Mouse (Mus musculus) midbrain, embryonic 16.5 days (tissue): ENCODE measurements at regions not wholly inside any gene's neighbourhood (a gene's known extent, or its start where the extent isn't known, plus 50 kb on each side); places are given as distances from the start of the nearest gene placed in this dataset.

Experiments used
- ATAC-seq: fragments of 200-750 bp; cut with Nextera tagmentation; 2 replicates; pipeline ENCODE4 v1.8.0; 2017; ENCODE audit warnings: moderate TSS enrichment
- H3K27ac ChIP-seq: fragments of 300-500 bp; sonication (generic); 2 replicates; pipeline ENCODE4 v1.5.1; 2014; ENCODE audit warnings: mild to moderate bottlenecking, low read length, mixed read lengths
- H3K27me3 ChIP-seq: fragments of 300-500 bp; sonication (generic); 2 replicates; pipeline ENCODE4 v1.6.1; 2014; ENCODE audit warnings: low read depth, low read length, mixed read lengths; ENCODE audit not compliant: control insufficient read depth, insufficient read depth
- H3K36me3 ChIP-seq: fragments of 300-500 bp; sonication (generic); 2 replicates; pipeline ENCODE4 v1.6.1; 2014; ENCODE audit warnings: mild to moderate bottlenecking, low read length, moderate library complexity, mixed read lengths; ENCODE audit not compliant: control insufficient read depth, insufficient read depth
- H3K4me1 ChIP-seq: fragments of 300-500 bp; sonication (generic); 2 replicates; pipeline ENCODE4 v1.6.1; 2014; ENCODE audit warnings: mild to moderate bottlenecking, low read length, mixed read lengths; ENCODE audit not compliant: control insufficient read depth, insufficient read depth
- H3K4me2 ChIP-seq: fragments of 300-500 bp; sonication (generic); 2 replicates; pipeline ENCODE4 v1.6.1; 2014; ENCODE audit warnings: mild to moderate bottlenecking, low read length, mixed read lengths
- H3K4me3 ChIP-seq: fragments of 300-500 bp; sonication (generic); 2 replicates; pipeline ENCODE4 v1.5.1; 2014; ENCODE audit warnings: low read depth, mild to moderate bottlenecking, low read length, moderate library complexity, mixed read lengths
- H3K9ac ChIP-seq: fragments of 300-500 bp; sonication (generic); 2 replicates; pipeline ENCODE4 v1.6.1; 2014; ENCODE audit warnings: low read depth, low read length, mixed read lengths
- H3K9me3 ChIP-seq: fragments of 300-500 bp; sonication (generic); replicated peaks from 2 replicates; pipeline ENCODE4 v1.6.1; 2014; ENCODE audit warnings: mild to moderate bottlenecking, low read length, mixed read lengths; ENCODE audit not compliant: control insufficient read depth, poor library complexity, severe bottlenecking
- WGBS: fragments of 180-500 bp; shearing (Covaris S2); extraction: QIAGEN DNeasy Blood & Tissue Kit; methylation state at CpG from one replicate; pipeline ENCODE4 v1.1.7; 2014; 5-methylcytosine and 5-hydroxymethylcytosine counted together

DNA sequence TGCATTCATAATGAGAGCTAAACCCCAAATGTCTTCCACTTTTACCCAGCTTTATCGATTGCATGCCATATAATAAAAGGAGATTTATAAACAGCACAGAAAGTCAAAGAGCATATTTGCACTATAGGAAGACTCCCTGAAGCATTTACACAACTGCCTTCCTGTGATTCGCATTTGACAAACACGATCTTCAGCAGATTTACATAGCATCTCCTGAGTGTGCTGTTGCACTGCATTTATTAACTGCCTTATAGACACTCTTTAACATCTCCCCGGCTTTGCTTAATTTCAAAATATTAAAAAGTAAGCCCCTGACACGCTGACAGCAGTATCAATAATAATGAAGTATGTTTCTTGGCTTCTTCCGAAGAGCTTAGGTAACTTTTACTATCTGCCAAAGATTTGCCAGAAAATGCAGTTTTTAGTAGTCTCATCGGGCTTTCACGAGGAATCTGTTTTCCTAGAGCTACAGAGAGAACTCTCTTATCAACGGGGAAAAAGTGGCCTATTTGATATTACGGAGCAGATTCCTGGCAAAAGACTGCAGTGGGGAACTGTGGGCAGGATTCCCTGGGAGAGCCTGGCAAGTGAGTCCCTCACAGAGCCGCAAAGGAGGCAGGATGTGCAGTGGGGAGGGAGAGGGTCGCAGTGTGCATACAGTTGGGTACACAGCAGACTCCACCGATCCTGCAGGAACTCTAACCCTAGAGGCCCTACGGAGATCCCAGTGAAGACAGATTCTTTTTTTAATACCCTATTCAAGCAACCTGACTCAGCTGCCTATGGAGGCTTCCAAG is 103.6 kb upstream of the 2610001J05Rik start:
- Histone ChIP-seq H3K27ac (no peak overlapping the region), H3K9ac (no peak overlapping the region), H3K4me2 (no peak overlapping the region), H3K4me3 (no peak overlapping the region), H3K4me1 (no peaks in the 10 kb centered on the region; the same call in 1 of the 2 replicates), H3K9me3 (peaks cover 4% of the 10 kb centered on the region; the same call in 1 of the 2 replicates), H3K36me3 (no peaks in the 10 kb centered on the region), H3K27me3 (no peaks in the 10 kb centered on the region)
- ATAC-seq = no peak
- 65% methylated on average over 14 of the region's 14 CpGs for WGBS

DNA sequence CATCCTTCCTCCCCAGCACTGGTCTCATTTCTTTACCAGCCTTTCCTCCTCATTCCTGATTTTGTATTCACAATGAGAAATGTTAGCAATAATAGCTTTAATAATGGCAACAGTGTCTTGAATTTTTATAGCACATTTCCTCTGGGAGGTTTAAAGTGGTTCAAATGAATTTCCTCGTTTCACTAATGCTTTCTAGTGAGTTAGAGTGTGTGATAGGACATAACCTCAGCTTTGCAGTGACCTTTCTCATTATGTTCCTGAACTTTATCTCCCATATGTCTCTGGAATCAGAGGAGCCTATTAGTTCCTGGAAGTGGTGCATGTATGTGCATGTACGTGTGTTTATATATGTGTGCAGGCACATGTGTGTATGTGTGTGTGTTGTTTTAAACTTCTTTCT is 93.2 kb upstream of the 2610001J05Rik start:
- H3K4me2 ChIP-seq = no peak overlapping the region
- no peak overlapping the region for H3K4me3 ChIP-seq
- H3K9ac ChIP-seq = no peak overlapping the region
- no peaks in the 10 kb centered on the region for H3K36me3 ChIP-seq
- 53% methylated on average over 2 of the region's 2 CpGs for WGBS
- no peaks in the 10 kb centered on the region for H3K9me3 ChIP-seq
- no peak for ATAC-seq
- H3K27me3 ChIP-seq = no peaks in the 10 kb centered on the region
- H3K27ac ChIP-seq = peak overlapping the region; percentile 11; the same call in 1 of the 2 replicates
- no peaks in the 10 kb centered on the region for H3K4me1 ChIP-seq

DNA sequence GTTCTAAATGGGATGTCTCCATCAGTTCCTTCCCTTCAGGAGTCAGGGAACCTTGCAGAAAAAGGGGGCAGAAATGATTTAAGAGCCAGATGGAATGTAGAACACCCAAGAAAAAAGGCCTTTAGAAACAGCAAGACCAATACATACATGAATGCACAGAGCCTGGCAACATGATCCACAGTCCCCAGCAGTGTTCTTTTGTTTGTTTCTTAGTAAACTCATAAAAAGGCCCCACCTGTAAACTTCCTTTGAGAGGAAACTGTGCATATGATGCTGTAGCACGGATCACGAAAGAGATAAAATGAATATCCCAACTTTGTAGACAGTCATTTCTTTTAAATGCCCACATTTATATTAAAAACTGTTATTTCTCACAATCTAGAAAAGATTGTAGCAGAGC is 92.7 kb upstream of the 2610001J05Rik start:
- no peaks in the 10 kb centered on the region for H3K4me1 ChIP-seq
- WGBS = 63% methylated on average over 2 of the region's 2 CpGs
- no peak overlapping the region for H3K4me3 ChIP-seq
- no peak for ATAC-seq
- no peaks in the 10 kb centered on the region for H3K9me3 ChIP-seq
- no peaks in the 10 kb centered on the region for H3K27me3 ChIP-seq
- H3K9ac ChIP-seq = no peak overlapping the region
- no peaks in the 10 kb centered on the region for H3K36me3 ChIP-seq
- H3K27ac ChIP-seq = no peak overlapping the region
- H3K4me2 ChIP-seq = no peak overlapping the region

DNA sequence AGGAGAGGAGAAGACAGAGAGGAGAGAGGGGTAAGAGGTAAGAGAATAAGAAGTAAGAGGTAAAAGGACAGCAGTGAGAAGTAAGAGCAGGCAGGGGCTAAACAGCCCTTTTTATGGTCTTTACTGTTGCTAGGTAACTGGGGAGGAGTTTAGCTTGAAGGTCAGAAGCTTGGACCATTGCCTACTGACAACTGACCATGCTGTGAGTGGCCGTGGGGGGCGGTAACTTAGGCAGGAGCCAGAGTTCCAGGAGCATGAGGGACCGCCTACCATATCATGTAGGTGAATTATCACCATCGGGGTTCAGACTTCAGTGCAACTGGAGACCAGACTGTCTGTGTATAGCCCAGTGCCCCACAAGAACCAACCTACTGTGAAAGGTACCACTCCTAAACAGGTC is 78.3 kb upstream of the 2610001J05Rik start:
- no peak for ATAC-seq

DNA sequence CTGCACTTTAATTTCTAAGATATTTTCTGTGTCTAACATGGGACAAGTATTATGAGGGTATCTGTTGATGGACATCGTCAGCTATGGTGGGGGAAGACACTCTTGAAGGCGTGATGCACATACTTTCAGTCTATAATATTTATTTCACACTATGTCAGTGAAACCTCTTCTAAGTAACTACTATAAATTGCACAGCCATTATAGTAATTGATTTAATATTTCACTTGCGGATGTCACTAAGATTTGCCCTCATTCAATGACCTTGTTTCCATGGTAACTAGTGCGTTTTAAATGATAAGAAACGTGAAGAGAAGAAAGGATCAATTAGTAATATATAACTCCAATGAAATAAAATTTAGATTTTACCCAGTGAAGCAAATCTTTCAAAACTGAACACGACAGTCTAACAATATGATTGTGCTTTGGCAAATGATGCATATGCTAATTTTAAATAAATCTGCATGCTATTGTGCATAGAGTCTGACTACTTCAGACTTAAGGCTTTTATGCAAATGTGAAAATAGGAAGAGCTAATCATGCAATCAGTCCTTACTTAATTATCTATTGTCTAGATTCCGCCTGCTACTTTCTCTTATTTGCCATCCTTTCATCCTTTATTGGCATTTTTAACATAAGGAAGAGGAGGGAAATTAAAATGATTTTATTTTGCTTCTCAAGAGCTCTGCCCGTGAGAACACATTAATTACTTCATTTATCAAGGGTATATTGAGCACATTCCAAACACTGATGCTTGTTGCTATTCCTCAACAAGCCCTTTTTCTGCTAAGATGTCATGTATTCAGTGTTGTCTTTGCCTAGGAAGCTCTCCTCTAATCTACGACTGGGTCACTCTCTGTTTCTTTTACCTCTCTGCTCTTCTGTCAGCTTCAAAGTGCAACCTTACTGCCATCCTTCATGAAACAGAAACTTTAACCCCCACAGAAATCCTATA is 49.8 kb upstream of the 2610001J05Rik start:
- no peaks in the 10 kb centered on the region for H3K4me1 ChIP-seq
- no peak overlapping the region for H3K4me3 ChIP-seq
- peak; percentile 60; the same call in 1 of the 2 replicates for ATAC-seq
- H3K27me3 ChIP-seq = no peaks in the 10 kb centered on the region
- H3K9ac ChIP-seq = no peak overlapping the region
- no peak overlapping the region for H3K4me2 ChIP-seq
- H3K36me3 ChIP-seq = no peaks in the 10 kb centered on the region
- 59% methylated on average over 9 of the region's 9 CpGs for WGBS
- H3K27ac ChIP-seq = no peak overlapping the region
- no peaks in the 10 kb centered on the region for H3K9me3 ChIP-seq

More for the DNA sequence above, 78.3 kb upstream of the 2610001J05Rik start:
- no peak overlapping the region for H3K9ac ChIP-seq
- WGBS = 79% methylated on average over 4 of the region's 4 CpGs
- H3K27me3 ChIP-seq = no peaks in the 10 kb centered on the region
- H3K27ac ChIP-seq = no peak overlapping the region
- H3K4me1 ChIP-seq = no peaks in the 10 kb centered on the region
- H3K4me2 ChIP-seq = no peak overlapping the region
- no peaks in the 10 kb centered on the region for H3K36me3 ChIP-seq
- no peaks in the 10 kb centered on the region for H3K9me3 ChIP-seq
- no peak overlapping the region for H3K4me3 ChIP-seq
